Mouse (Mus musculus) ovary, postnatal 10 days (tissue): ENCODE measurements at regions not wholly inside any gene's neighbourhood (a gene's known extent, or its start where the extent isn't known, plus 50 kb on each side); places are given as distances from the start of the nearest gene placed in this dataset.

Experiments used
- DNase-seq: peaks from one replicate; pipeline ENCODE4 v3.0.0; 2022; ENCODE audit warnings: low spot score

GRCm38 (mm10) chr6:14046560-14046959 lies 175.2 kb upstream of the 2610001J05Rik start:
- DNase-seq, result no peak

GRCm38 (mm10) chr6:14044654-14045053 lies 173.3 kb upstream of the 2610001J05Rik start:
- DNase-seq, result no peak

GRCm38 (mm10) chr6:14025898-14026297 lies 154.6 kb upstream of the 2610001J05Rik start:
- DNase-seq, result no peak

GRCm38 (mm10) chr6:14018928-14019327 lies 147.6 kb upstream of the 2610001J05Rik start:
- no peak for DNase-seq

GRCm38 (mm10) chr6:13982606-13983389 lies 111.5 kb upstream of the 2610001J05Rik start:
- DNase-seq, result no peak

- no peak for DNase-seq
Measured at GRCm38 (mm10) chr6:13974710-13975506, 103.6 kb upstream of the 2610001J05Rik start.

- DNase-seq, result no peak
Measured at GRCm38 (mm10) chr6:13964471-13964870, 93.2 kb upstream of the 2610001J05Rik start.

GRCm38 (mm10) chr6:13964013-13964412 lies 92.7 kb upstream of the 2610001J05Rik start:
- DNase-seq, result no peak

GRCm38 (mm10) chr6:13949640-13950039 lies 78.3 kb upstream of the 2610001J05Rik start:
- no peak for DNase-seq

GRCm38 (mm10) chr6:13920809-13921760 lies 49.8 kb upstream of the 2610001J05Rik start:
- no peak for DNase-seq
